Comparison of ENCODE assay signal across 27 mouse cellular contexts in genomic region chr7:19840936-19841335, GRCm38 (mm10). TPM values are rescaled to one million over a fixed set of nuclear protein-coding genes. Genes with fewer than 3 reads are reported as not detected.
DNase-seq lines count a peak whose midpoint lies in the region; ATAC-seq and TF ChIP-seq lines count a peak whose summit lies in the region.
"Had no signal": no experiment of that assay in that cellular context is flagged by ENCODE, and none has a peak within 500 bp of the region (broad histone marks: within the 10 kb centered on the region; RNA-seq: fewer than 3 reads in every experiment).

No protein-coding gene starts in this region.

- H3ac ChIP-seq in myocyte (ENCODE audit: control insufficient read depth, insufficient read length) = no peak overlapping the region

- H3K36me3 ChIP-seq in liver, embryonic 12.5 days = no peaks in the 10 kb centered on the region
- H3K36me3 ChIP-seq in intestine, postnatal 0 days (ENCODE audit: control insufficient read depth, insufficient read depth) = no peaks in the 10 kb centered on the region
- H3K36me3 ChIP-seq in myocyte (ENCODE audit: control insufficient read depth, insufficient read depth) = no peaks in the 10 kb centered on the region
- H3K36me3 ChIP-seq in heart, embryonic 10.5 days = no peaks in the 10 kb centered on the region
- H3K36me3 ChIP-seq: hindbrain, embryonic 13.5 days; midbrain, embryonic 10.5 days; neural tube, embryonic 13.5 days had no signal

- TF ChIP-seq CTCF in intestine, postnatal 0 days (IDR thresholded peaks at IDR 0.05; ENCODE audit: low read depth) = no peak

- DNase-seq in liver = no peak
- DNase-seq in heart, embryonic 10.5 days (ENCODE audit: low spot score) = no peak
- no peak for DNase-seq in right cerebral cortex, adult 18-20 months
- DNase-seq in spleen, postnatal 14 days (ENCODE audit: low spot score in 2 of 2) = no peak
- DNase-seq: adrenal gland, postnatal 10 days; cerebellum, adult 9-10 months; cerebellum, postnatal 36 days; gastrocnemius, postnatal 10 days; heart, postnatal 4 days; layer of hippocampus, postnatal 36 days; left cerebral cortex, postnatal 4 days; lung, embryonic 14.5 days; right cerebral cortex, postnatal 14 days had no signal

- H3K27ac ChIP-seq in liver, embryonic 12.5 days = peak overlapping the region; percentile 66; the same call in 1 of the 2 replicates
- peak overlapping the region; percentile 83; the same call in 1 of the 2 replicates for H3K27ac ChIP-seq in intestine, postnatal 0 days (ENCODE audit: low read depth, low read length)
- no peak overlapping the region for H3K27ac ChIP-seq in heart, embryonic 10.5 days
- H3K27ac ChIP-seq: forebrain, embryonic 13.5 days; hindbrain, embryonic 13.5 days; kidney, postnatal 0 days; midbrain, embryonic 10.5 days; neural tube, embryonic 13.5 days had no signal

- WGBS in liver, embryonic 12.5 days (ENCODE audit: insufficient replicate concordance) = 70% methylated on average over 3 of the region's 3 CpGs
- WGBS in intestine, postnatal 0 days = 85% methylated on average over 3 of the region's 3 CpGs
- 80% methylated on average over 3 of the region's 3 CpGs for WGBS in heart, embryonic 10.5 days

- no peak overlapping the region; the same call in 1 of the 2 replicates for H3K9ac ChIP-seq in liver, embryonic 12.5 days
- no peak overlapping the region for H3K9ac ChIP-seq in intestine, postnatal 0 days (ENCODE audit: low read depth, low read length)
- H3K9ac ChIP-seq: forebrain, embryonic 13.5 days; hindbrain, embryonic 13.5 days; lung, embryonic 14.5 days; neural tube, embryonic 13.5 days had no signal

- no peaks in the 10 kb centered on the region for H3K9me3 ChIP-seq in liver, embryonic 12.5 days (replicated peaks)
- no peaks in the 10 kb centered on the region for H3K9me3 ChIP-seq in intestine, postnatal 0 days (ENCODE audit: control insufficient read depth)
- no peaks in the 10 kb centered on the region for H3K9me3 ChIP-seq in heart, embryonic 10.5 days
- H3K9me3 ChIP-seq: forebrain, embryonic 13.5 days; hindbrain, embryonic 13.5 days; neural tube, embryonic 13.5 days had no signal

- H3K79me2 ChIP-seq in myocyte (ENCODE audit: control insufficient read depth, insufficient read depth) = no peaks in the 10 kb centered on the region

- ATAC-seq in liver, embryonic 12.5 days = no peak
- ATAC-seq in intestine, postnatal 0 days = no peak
- ATAC-seq: forebrain, embryonic 13.5 days; Patski had no signal

- H3K4me2 ChIP-seq in liver, embryonic 12.5 days = no peak overlapping the region
- H3K4me2 ChIP-seq in intestine, postnatal 0 days (replicated peaks; ENCODE audit: low read depth) = no peak overlapping the region
- peak overlapping the region; percentile 44 for H3K4me2 ChIP-seq in myocyte (ENCODE audit: low read depth)
- H3K4me2 ChIP-seq: forebrain, embryonic 13.5 days; heart, embryonic 11.5 days; hindbrain, embryonic 13.5 days; lung, embryonic 14.5 days; neural tube, embryonic 13.5 days had no signal

- no peak overlapping the region for H3K4me3 ChIP-seq in liver, embryonic 12.5 days
- H3K4me3 ChIP-seq in intestine, postnatal 0 days (ENCODE audit: low read depth, low read length) = no peak overlapping the region
- no peak overlapping the region for H3K4me3 ChIP-seq in myocyte
- no peak overlapping the region for H3K4me3 ChIP-seq in heart, embryonic 10.5 days
- H3K4me3 ChIP-seq: forebrain, embryonic 13.5 days; hindbrain, embryonic 13.5 days; midbrain, embryonic 10.5 days; neural tube, embryonic 13.5 days had no signal

- peaks cover 18% of the 10 kb centered on the region for H3K27me3 ChIP-seq in liver, embryonic 12.5 days (replicated peaks)
- H3K27me3 ChIP-seq in intestine, postnatal 0 days (replicated peaks; ENCODE audit: control insufficient read depth, insufficient read depth, low read length) = no peaks in the 10 kb centered on the region
- H3K27me3 ChIP-seq in myocyte (ENCODE audit: control insufficient read depth, insufficient read depth, insufficient read length) = no peaks in the 10 kb centered on the region
- H3K27me3 ChIP-seq in heart, embryonic 10.5 days (ENCODE audit: insufficient read depth, poor library complexity, severe bottlenecking) = peaks cover 32% of the 10 kb centered on the region
- H3K27me3 ChIP-seq: Patski had no signal

- peaks cover 13% of the 10 kb centered on the region; the same call in 1 of the 2 replicates for H3K4me1 ChIP-seq in liver, embryonic 12.5 days
- 0 out of 2 replicates have a peak, but pooled peaks cover 6% of the 10 kb centered on the region for H3K4me1 ChIP-seq in intestine, postnatal 0 days (replicated peaks; ENCODE audit: control insufficient read depth, insufficient read depth, low read length)
- 0 out of 2 replicates have a peak, but pooled peaks cover 6% of the 10 kb centered on the region for H3K4me1 ChIP-seq in heart, embryonic 10.5 days
- H3K4me1 ChIP-seq: forebrain, embryonic 13.5 days; hindbrain, embryonic 13.5 days; neural tube, embryonic 13.5 days had no signal

- no peak for TF ChIP-seq POLR2A in myocyte (IDR thresholded peaks at IDR 0.05; ENCODE audit: insufficient read length, low read depth)

TF ChIP-seq in myocyte, 11 proteins besides CTCF, POLR2A, EP300 and RAD21:
- TF ChIP-seq MYOG (IDR thresholded peaks at IDR 0.05; ENCODE audit: control insufficient read depth in 1 of 3, insufficient read depth in 1 of 3, insufficient read length in 2 of 3, low read depth in 2 of 3) = no peak
- TF ChIP-seq POLR2AphosphoS2 (IDR thresholded peaks at IDR 0.05; ENCODE audit: insufficient read length, low read depth) = no peak
- TF ChIP-seq REST (IDR thresholded peaks at IDR 0.05; ENCODE audit: insufficient read depth, insufficient read length) = no peak
- no peak for TF ChIP-seq TCF3 (IDR thresholded peaks at IDR 0.05; ENCODE audit: insufficient read length, low read depth)
- TF ChIP-seq SRF (IDR thresholded peaks at IDR 0.05; ENCODE audit: control insufficient read depth, insufficient read length, low read depth) = no peak
- TF ChIP-seq MAX (IDR thresholded peaks at IDR 0.05; ENCODE audit: low read depth) = no peak
- no peak for TF ChIP-seq TCF12 (IDR thresholded peaks at IDR 0.05; ENCODE audit: insufficient read depth, poor library complexity, severe bottlenecking)
- no peak for TF ChIP-seq USF1 (IDR thresholded peaks at IDR 0.05; ENCODE audit: low read depth)
- TF ChIP-seq E2F4 (IDR thresholded peaks at IDR 0.05; ENCODE audit: insufficient read depth) = no peak
- TF ChIP-seq MYOD1 (IDR thresholded peaks at IDR 0.05; ENCODE audit: control insufficient read depth in 1 of 3, insufficient read length in 2 of 3, low read depth in 2 of 3) = no peak

RNA-seq across cellular contexts. Expression of gene Gm19345, which starts 10.9 kb away (rescaled TPM):
- not detected in 2 replicates for polyA plus RNA-seq in liver, embryonic 12.5 days (2016; fragmentation: Nextera tagmentation; extraction: Ambion mirVana)
- 0.16 and 0.39 TPM in 2 replicates for polyA plus RNA-seq in intestine, postnatal 0 days (2015; fragmentation: Nextera tagmentation; extraction: Ambion mirVana)
- polyA plus RNA-seq in myocyte (2012; fragmentation: generic; extraction: Trizol) = 0.05 TPM
- polyA plus RNA-seq in heart, embryonic 10.5 days (2016; fragmentation: Nextera tagmentation; extraction: Ambion mirVana) = not detected in 2 replicates
- polyA plus RNA-seq: embryonic facial prominence, embryonic 11.5 days; heart, embryonic 11.5 days; heart, embryonic 16.5 days; kidney, adult 2 months; kidney, postnatal 0 days; lung, embryonic 14.5 days; midbrain, embryonic 10.5 days had no signal

RNA-seq across cellular contexts. Expression of gene Bcl3, which starts 18.4 kb away (rescaled TPM):
- polyA plus RNA-seq in liver, embryonic 12.5 days (2016; fragmentation: Nextera tagmentation; extraction: Ambion mirVana) = 3.7 and 5.4 TPM in 2 replicates
- polyA plus RNA-seq in intestine, postnatal 0 days (2015; fragmentation: Nextera tagmentation; extraction: Ambion mirVana) = 19.0 and 23.7 TPM in 2 replicates
- 19.2 TPM for polyA plus RNA-seq in myocyte (2012; fragmentation: generic; extraction: Trizol)
- 1.3 and 2.7 TPM in 2 replicates for polyA plus RNA-seq in heart, embryonic 10.5 days (2016; fragmentation: Nextera tagmentation; extraction: Ambion mirVana)

RNA-seq across cellular contexts. Expression of gene Ceacam16, which starts 20.2 kb away (rescaled TPM):
- polyA plus RNA-seq in liver, embryonic 12.5 days (2016; fragmentation: Nextera tagmentation; extraction: Ambion mirVana) = not detected in 2 replicates
- not detected in 2 replicates for polyA plus RNA-seq in intestine, postnatal 0 days (2015; fragmentation: Nextera tagmentation; extraction: Ambion mirVana)
- 0.02 TPM for polyA plus RNA-seq in myocyte (2012; fragmentation: generic; extraction: Trizol)
- 0.09 TPM in 1 of 2 replicates, not detected in the other for polyA plus RNA-seq in heart, embryonic 10.5 days (2016; fragmentation: Nextera tagmentation; extraction: Ambion mirVana)
- polyA plus RNA-seq: embryonic facial prominence, embryonic 11.5 days; forebrain, embryonic 13.5 days; heart, embryonic 11.5 days; heart, embryonic 16.5 days; kidney, postnatal 0 days; lung, embryonic 14.5 days; midbrain, embryonic 10.5 days; Patski had no signal

RNA-seq across cellular contexts. Expression of gene Cblc, which starts 44.3 kb away (rescaled TPM):
- polyA plus RNA-seq in liver, embryonic 12.5 days (2016; fragmentation: Nextera tagmentation; extraction: Ambion mirVana) = 0.95 and 1.0 TPM in 2 replicates
- 54.8 and 56.5 TPM in 2 replicates for polyA plus RNA-seq in intestine, postnatal 0 days (2015; fragmentation: Nextera tagmentation; extraction: Ambion mirVana)
- 0.90 TPM for polyA plus RNA-seq in myocyte (2012; fragmentation: generic; extraction: Trizol)
- 1.1 and 1.2 TPM in 2 replicates for polyA plus RNA-seq in heart, embryonic 10.5 days (2016; fragmentation: Nextera tagmentation; extraction: Ambion mirVana)
- polyA plus RNA-seq: forebrain, embryonic 13.5 days; hindbrain, embryonic 13.5 days; neural tube, embryonic 13.5 days had no signal

RNA-seq across cellular contexts. Expression of gene Ceacam19, which starts 46.8 kb away (rescaled TPM):
- not detected in 2 replicates for polyA plus RNA-seq in liver, embryonic 12.5 days (2016; fragmentation: Nextera tagmentation; extraction: Ambion mirVana)
- polyA plus RNA-seq in intestine, postnatal 0 days (2015; fragmentation: Nextera tagmentation; extraction: Ambion mirVana) = not detected in 2 replicates
- polyA plus RNA-seq in myocyte (2012; fragmentation: generic; extraction: Trizol) = 0.01 TPM
- polyA plus RNA-seq in heart, embryonic 10.5 days (2016; fragmentation: Nextera tagmentation; extraction: Ambion mirVana) = not detected in 2 replicates
- polyA plus RNA-seq: embryonic facial prominence, embryonic 11.5 days; forebrain, embryonic 13.5 days; heart, embryonic 11.5 days; hindbrain, embryonic 13.5 days; lung, embryonic 14.5 days; midbrain, embryonic 10.5 days; midbrain, postnatal 0 days; neural tube, embryonic 13.5 days had no signal
